18 mouse cellular contexts compared by ENCODE assay signal in genomic region chr9:71746405-71746804, GRCm38 (mm10). TPM values are rescaled to one million over a fixed set of nuclear protein-coding genes. Genes with fewer than 3 reads are reported as not detected.
DNase-seq lines count a peak whose midpoint lies in the region; ATAC-seq and TF ChIP-seq lines count a peak whose summit lies in the region.
"Had no signal": no experiment of that assay in that cellular context is flagged by ENCODE, and none has a peak within 500 bp of the region (broad histone marks: within the 10 kb centered on the region; RNA-seq: fewer than 3 reads in every experiment).

No protein-coding gene starts in this region.

- 36% methylated on average over 4 of the region's 4 CpGs for WGBS in lung, adult 2 months
- 40% methylated on average over 4 of the region's 4 CpGs for WGBS in embryonic facial prominence, embryonic 15.5 days
- WGBS in forebrain, postnatal 0 days: 55% methylated on average over 4 of the region's 4 CpGs

- peak; percentile 57; the same call in 1 of the 2 replicates for ATAC-seq in embryonic facial prominence, embryonic 15.5 days (ENCODE audit: insufficient number of reproducible peaks, low FRiP score, low TSS enrichment, low read depth)
- no peak for ATAC-seq in forebrain, postnatal 0 days
- ATAC-seq in monocyte, adult 5-6 weeks (replicated peaks; ENCODE audit: insufficient number of reproducible peaks, low FRiP score, low TSS enrichment, poor library complexity, severe bottlenecking): no peak
- ATAC-seq: inflammation-experienced regulatory T-cells, adult 6 months had no signal

- H3K9ac ChIP-seq in embryonic facial prominence, embryonic 15.5 days: no peak overlapping the region
- no peak overlapping the region for H3K9ac ChIP-seq in forebrain, postnatal 0 days
- H3K9ac ChIP-seq: liver, embryonic 13.5 days; neural tube, embryonic 12.5 days had no signal

- intact Hi-C loops in heart, postnatal 10 days (cut with DNase I): loop anchor here (2.0 kb wide), 1 partner anchor 24 kb away; the partner anchor contains the start of gene Cgnl1

- H3K4me1 ChIP-seq in lung, adult 2 months (ENCODE audit: control insufficient read depth, insufficient read depth, low read length): peaks cover 12% of the 10 kb centered on the region; the same call in 1 of the 2 replicates
- H3K4me1 ChIP-seq in embryonic facial prominence, embryonic 15.5 days: peaks cover 10% of the 10 kb centered on the region
- H3K4me1 ChIP-seq in forebrain, postnatal 0 days (ENCODE audit: insufficient read depth): no peaks in the 10 kb centered on the region

- H3K27me3 ChIP-seq in embryonic facial prominence, embryonic 15.5 days: no peaks in the 10 kb centered on the region
- no peaks in the 10 kb centered on the region for H3K27me3 ChIP-seq in forebrain, postnatal 0 days (ENCODE audit: insufficient read depth, low read length)
- H3K27me3 ChIP-seq: liver, embryonic 13.5 days; neural tube, embryonic 12.5 days had no signal

- no peak overlapping the region for H3K4me2 ChIP-seq in embryonic facial prominence, embryonic 15.5 days (replicated peaks)
- no peak overlapping the region for H3K4me2 ChIP-seq in forebrain, postnatal 0 days (ENCODE audit: low read depth)
- H3K4me2 ChIP-seq: liver, embryonic 13.5 days; neural tube, embryonic 12.5 days had no signal

- TF ChIP-seq POLR2A in lung, adult 2 months (IDR thresholded peaks at IDR 0.05; ENCODE audit: borderline replicate concordance, extremely low read depth, low read depth, low read length): no peak

- no peaks in the 10 kb centered on the region for H3K9me3 ChIP-seq in embryonic facial prominence, embryonic 15.5 days (replicated peaks)
- H3K9me3 ChIP-seq in forebrain, postnatal 0 days (ENCODE audit: low read length): no peaks in the 10 kb centered on the region
- H3K9me3 ChIP-seq: liver, embryonic 13.5 days; neural tube, embryonic 12.5 days had no signal

- 0 out of 2 replicates have a peak overlapping the region, but pooled peaks have one; percentile 11 for H3K27ac ChIP-seq in embryonic facial prominence, embryonic 15.5 days (replicated peaks)
- no peak overlapping the region for H3K27ac ChIP-seq in forebrain, postnatal 0 days (ENCODE audit: low read depth, low read length)
- H3K27ac ChIP-seq: liver, embryonic 13.5 days; macrophage; neural tube, embryonic 12.5 days had no signal

- no peak overlapping the region for H3K4me3 ChIP-seq in lung, adult 2 months (replicated peaks; ENCODE audit: extremely low read depth, low read depth, low read length)
- H3K4me3 ChIP-seq in embryonic facial prominence, embryonic 15.5 days (replicated peaks): no peak overlapping the region
- no peak overlapping the region for H3K4me3 ChIP-seq in forebrain, postnatal 0 days (ENCODE audit: low read depth, low read length)
- H3K4me3 ChIP-seq: liver, embryonic 13.5 days; neural tube, embryonic 12.5 days had no signal

- no peak for TF ChIP-seq CTCF in lung, adult 2 months (IDR thresholded peaks at IDR 0.05; ENCODE audit: insufficient read depth, low read length)
- no peak for TF ChIP-seq CTCF in forebrain, postnatal 0 days (IDR thresholded peaks at IDR 0.05; ENCODE audit: low read depth)

- no peaks in the 10 kb centered on the region for H3K36me3 ChIP-seq in embryonic facial prominence, embryonic 15.5 days
- H3K36me3 ChIP-seq in forebrain, postnatal 0 days (ENCODE audit: insufficient read depth): no peaks in the 10 kb centered on the region
- H3K36me3 ChIP-seq: liver, embryonic 13.5 days; neural tube, embryonic 12.5 days had no signal

- DNase-seq in lung, postnatal 14 days: peak; percentile 44
- no peak for DNase-seq in lung, adult 2 months
- peak; percentile 76 for DNase-seq in heart, adult 8-10 months (ENCODE audit: low spot score)
- DNase-seq in heart, postnatal 10 days: peak; percentile 73 to 77
- no peak for DNase-seq in forebrain, postnatal 0 days
- no peak for DNase-seq in neural tube, embryonic 10.5 days (ENCODE audit: extremely low spot score, low spot score)
- DNase-seq: cerebellum, adult 9-10 months; kidney, postnatal 14 days; left cerebral cortex, postnatal 4 days; liver, embryonic 13.5 days; midbrain, embryonic 14.5 days; spleen, adult 18-20 months; thymus, postnatal 25 days had no signal

RNA-seq across cellular contexts. Expression of gene Cgnl1, which starts 25.0 kb away (rescaled TPM):
- polyA plus RNA-seq in lung, adult 2 months (2012; rRNA removed): 19.3 and 32.9 TPM in 2 replicates
- polyA plus RNA-seq in embryonic facial prominence, embryonic 15.5 days (2015; fragmentation: Nextera tagmentation; extraction: Ambion mirVana): 10.8 TPM in 2 replicates
- 10 to 100 TPM; 28.4 to 41.6 (median 30.4) TPM for total RNA-seq in heart, adult 8-10 months (2022)
- total RNA-seq in heart, postnatal 10 days (2021): 10 to 100 TPM; 42.8 to 44.9 TPM
- 5.8 and 8.5 TPM in 2 replicates for total RNA-seq in forebrain, postnatal 0 days (2014; rRNA removed)
- polyA plus RNA-seq in forebrain, postnatal 0 days (2015; fragmentation: Nextera tagmentation; extraction: Ambion mirVana): 3.4 and 5.0 TPM in 2 replicates
- 0.32 to 1.9 TPM in 2 of 3 replicates, not detected in the other for total RNA-seq in monocyte, adult 5-6 weeks (2017)
- polyA plus RNA-seq: inflammation-experienced regulatory T-cells, adult 6 months had no signal

Comparison
In these comparisons a context has a peak if more than half of its experiments do, and no peak if none do; other contexts are left out.
1. DNase-seq: peak in lung, postnatal 14 days (single experiment), heart, adult 8-10 months (single experiment) and heart, postnatal 10 days (2 of 2); none in lung, adult 2 months (single experiment), forebrain, postnatal 0 days (single experiment) and neural tube, embryonic 10.5 days (single experiment).